8 mouse cellular contexts compared by ENCODE assay signal in the genomic region with DNA sequence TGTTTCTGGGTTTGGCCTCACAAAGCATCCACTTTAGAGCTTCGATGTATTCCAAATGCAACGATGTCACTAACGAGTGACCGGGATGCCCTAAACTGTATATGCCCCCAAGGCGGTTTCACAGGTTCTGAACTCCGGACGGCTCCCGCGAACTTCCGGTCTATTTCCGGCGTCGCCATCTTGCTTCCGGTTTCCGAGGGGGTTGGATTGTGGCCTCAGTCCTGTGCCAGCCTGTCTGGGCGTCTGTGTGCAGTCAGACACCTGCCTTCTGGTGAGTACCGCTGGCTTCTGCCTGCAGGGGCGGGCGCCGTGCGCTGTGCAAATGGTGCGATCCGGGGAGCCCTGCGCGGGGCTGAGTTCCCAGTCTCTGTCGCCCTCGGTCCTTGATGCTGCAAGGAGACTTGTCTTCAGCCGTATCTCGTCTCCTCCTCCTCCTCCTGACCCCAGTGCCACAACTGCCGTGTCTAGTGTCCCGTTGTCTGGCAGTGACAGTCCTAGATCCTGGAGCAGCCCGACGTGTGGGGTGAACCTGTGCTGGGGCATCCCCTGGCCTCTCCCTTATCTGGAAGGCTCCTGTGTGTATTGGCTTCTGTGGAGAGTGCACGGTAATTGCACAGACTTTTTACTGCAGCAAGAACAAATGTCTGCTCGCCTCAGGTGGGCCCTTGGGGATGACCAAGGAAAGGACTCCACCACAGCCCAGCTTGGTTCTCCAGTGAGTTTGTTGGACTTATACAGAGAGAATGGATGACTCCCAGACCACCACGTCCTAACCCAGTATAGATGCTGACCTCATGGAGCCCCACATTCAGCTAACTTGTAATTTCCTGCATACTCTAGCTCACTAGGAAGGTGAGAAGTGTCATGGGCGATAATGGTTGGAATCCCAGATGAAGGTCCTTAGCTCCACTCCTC. TPM values are rescaled to one million over a fixed set of nuclear protein-coding genes. Genes with fewer than 3 reads are reported as not detected.
DNase-seq lines count a peak whose midpoint lies in the region; ATAC-seq and TF ChIP-seq lines count a peak whose summit lies in the region.

TSS of gene 2810021J22Rik (plus strand) at position 178 of the 915 bp plus-strand sequence.

- 4% methylated on average over 37 of the region's 37 CpGs for WGBS in forebrain, embryonic 15.5 days
- WGBS in lung, adult 2 months = 5% methylated on average over 37 of the region's 37 CpGs
- 3% methylated on average over 37 of the region's 37 CpGs for WGBS in neural tube, embryonic 15.5 days

- peaks cover 3 to 7% of the 10 kb centered on the region in 2 experiments for H3K4me1 ChIP-seq in MEL (ENCODE audit: control insufficient read depth in 1 of 2, insufficient read depth in 2 of 2, low read length in 2 of 2)
- H3K4me1 ChIP-seq in forebrain, embryonic 15.5 days = peaks cover 12% of the 10 kb centered on the region
- H3K4me1 ChIP-seq in lung, adult 2 months (ENCODE audit: control insufficient read depth, insufficient read depth, low read length) = peaks cover 4% of the 10 kb centered on the region
- peaks cover 28% of the 10 kb centered on the region for H3K4me1 ChIP-seq in neural tube, embryonic 15.5 days

- no peak for TF ChIP-seq RAD21 in MEL (IDR thresholded peaks at IDR 0.05; ENCODE audit: low read depth, low read length)

- peaks cover 0 to 6% of the 10 kb centered on the region in 2 experiments; a peak in 2 of 4 replicates for H3K36me3 ChIP-seq in MEL (ENCODE audit: control insufficient read depth in 1 of 2, insufficient read depth in 2 of 2, low read length in 2 of 2)
- H3K36me3 ChIP-seq in forebrain, embryonic 15.5 days = peaks cover 11% of the 10 kb centered on the region; the same call in 1 of the 2 replicates
- H3K36me3 ChIP-seq in neural tube, embryonic 15.5 days = peaks cover 17% of the 10 kb centered on the region

- ATAC-seq in forebrain, embryonic 15.5 days (replicated peaks) = peak; percentile 95
- ATAC-seq in neural tube, embryonic 15.5 days (ENCODE audit: low FRiP score) = peak; percentile 91

- H3K79me2 ChIP-seq in MEL (ENCODE audit: control insufficient read depth, insufficient read depth, low read length, poor library complexity) = peaks cover 5% of the 10 kb centered on the region

- TF ChIP-seq POLR2A in MEL (IDR thresholded peaks at IDR 0.05; ENCODE audit: control insufficient read depth in 1 of 2, insufficient read depth in 1 of 2, low read depth in 1 of 2, low read length in 2 of 2, poor library complexity in 1 of 2) = peak; percentile 68 to 91; a peak in 3 of 4 replicates
- peak; percentile 52; the same call in 1 of the 2 replicates for TF ChIP-seq POLR2A in lung, adult 2 months (IDR thresholded peaks at IDR 0.05; ENCODE audit: borderline replicate concordance, extremely low read depth, low read depth, low read length)

- no peak for TF ChIP-seq CTCF in MEL (IDR thresholded peaks at IDR 0.05 in 2 of 3, conservative IDR thresholded peaks at IDR 0.05 in 1 of 3; ENCODE audit: control insufficient read depth in 1 of 3, insufficient read depth in 1 of 3, low read depth in 2 of 3, low read length in 3 of 3, poor library complexity in 1 of 3, severe bottlenecking in 1 of 3)
- no peak for TF ChIP-seq CTCF in lung, adult 2 months (IDR thresholded peaks at IDR 0.05; ENCODE audit: insufficient read depth, low read length)

- intact Hi-C loops in heart, postnatal 25 days (cut with DNase I) = no loop called here

- H3K4me3 ChIP-seq in MEL (ENCODE audit: control insufficient read depth in 1 of 2, insufficient read depth in 1 of 2, low read depth in 2 of 2, low read length in 2 of 2) = peak within 1 kb of the TSS; percentile 57 to 97
- H3K4me3 ChIP-seq in forebrain, embryonic 15.5 days = peak within 1 kb of the TSS; percentile 84
- peak within 1 kb of the TSS; percentile 75 for H3K4me3 ChIP-seq in lung, adult 2 months (replicated peaks; ENCODE audit: extremely low read depth, low read depth, low read length)
- peak within 1 kb of the TSS; percentile 75 for H3K4me3 ChIP-seq in neural tube, embryonic 15.5 days (replicated peaks)

- H3K27me3 ChIP-seq in MEL (ENCODE audit: control insufficient read depth in 1 of 2, insufficient read depth in 2 of 2, low read length in 2 of 2) = no peaks in the 10 kb centered on the region
- H3K27me3 ChIP-seq in forebrain, embryonic 15.5 days = no peaks in the 10 kb centered on the region
- no peaks in the 10 kb centered on the region for H3K27me3 ChIP-seq in neural tube, embryonic 15.5 days (replicated peaks)

- H3K4me2 ChIP-seq in forebrain, embryonic 15.5 days (replicated peaks) = peak within 1 kb of the TSS; percentile 66
- H3K4me2 ChIP-seq in neural tube, embryonic 15.5 days = peak within 1 kb of the TSS; percentile 80

- peak; percentile 93 for DNase-seq in MEL (ENCODE audit: low read depth, low spot score)
- DNase-seq in cerebellum, adult 11-12 months = peak; percentile 78
- DNase-seq in heart, postnatal 25 days (ENCODE audit: low spot score) = peak; percentile 56
- DNase-seq in layer of hippocampus, adult 18-20 months (ENCODE audit: low spot score in 2 of 2) = peak; percentile 80 to 85
- DNase-seq in lung, adult 2 months = peak; percentile 75
- DNase-seq in testis, postnatal 10 days (ENCODE audit: low spot score) = peak; percentile 76

- peak within 1 kb of the TSS; percentile 74 for H3K27ac ChIP-seq in MEL (ENCODE audit: control insufficient read depth, low read depth, low read length)
- peak within 1 kb of the TSS; percentile 89 for H3K27ac ChIP-seq in forebrain, embryonic 15.5 days (replicated peaks)
- H3K27ac ChIP-seq in neural tube, embryonic 15.5 days (replicated peaks) = peak within 1 kb of the TSS; percentile 93

- H3K9ac ChIP-seq in MEL (ENCODE audit: control insufficient read depth, low read depth, low read length, poor library complexity, severe bottlenecking) = peak within 1 kb of the TSS; percentile 90
- peak within 1 kb of the TSS; percentile 82 for H3K9ac ChIP-seq in forebrain, embryonic 15.5 days (replicated peaks)
- H3K9ac ChIP-seq in neural tube, embryonic 15.5 days (replicated peaks) = peak within 1 kb of the TSS; percentile 87

- 0 out of 4 replicates have a peak, but pooled peaks of 1 of the 2 experiments have one; percentile 25 for TF ChIP-seq EP300 in MEL (IDR thresholded peaks at IDR 0.05; ENCODE audit: low read depth in 1 of 2, low read length in 2 of 2)

- no peaks in the 10 kb centered on the region for H3K9me3 ChIP-seq in MEL (replicated peaks; ENCODE audit: insufficient read depth, low read length)
- H3K9me3 ChIP-seq in forebrain, embryonic 15.5 days = no peaks in the 10 kb centered on the region
- H3K9me3 ChIP-seq in neural tube, embryonic 15.5 days (replicated peaks) = no peaks in the 10 kb centered on the region

TF ChIP-seq in MEL, 35 proteins besides CTCF, POLR2A, EP300 and RAD21 (continues in another document):
- TF ChIP-seq E2F4 (IDR thresholded peaks at IDR 0.05; ENCODE audit: borderline replicate concordance, low read depth, low read length) (0 out of 2 replicates have a peak, but pooled peaks have one; percentile 13), GABPA (IDR thresholded peaks at IDR 0.05; ENCODE audit: low read depth, low read length) (no peak), SMC3 (IDR thresholded peaks at IDR 0.05; ENCODE audit: low read depth, low read length) (no peak), GATA1 (IDR thresholded peaks at IDR 0.05; ENCODE audit: low read depth, low read length) (0 out of 2 replicates have a peak, but pooled peaks have one; percentile 2), ZNF384 (IDR thresholded peaks at IDR 0.05; ENCODE audit: low read depth, low read length) (peak; percentile 69), MAX (IDR thresholded peaks at IDR 0.05; ENCODE audit: low read length) (0 out of 2 replicates have a peak, but pooled peaks have one; percentile 49), TCF12 (IDR thresholded peaks at IDR 0.05; ENCODE audit: low read depth, low read length) (peak; percentile 81), TBP (IDR thresholded peaks at IDR 0.05; ENCODE audit: low read depth, low read length) (peak; percentile 91), ELF1 (IDR thresholded peaks at IDR 0.05; ENCODE audit: low read depth, low read length) (peak; percentile 91), JUND (IDR thresholded peaks at IDR 0.05; ENCODE audit: low read depth, low read length) (0 out of 2 replicates have a peak, but pooled peaks have one; percentile 5), MEF2A (IDR thresholded peaks at IDR 0.05; ENCODE audit: extremely low read depth, insufficient replicate concordance, low read depth, low read length, poor library complexity, severe bottlenecking) (no peak), ETS1 (IDR thresholded peaks at IDR 0.05; ENCODE audit: low read depth, low read length) (peak; percentile 41; the same call in 1 of the 2 replicates), BHLHE40 (IDR thresholded peaks at IDR 0.05; ENCODE audit: borderline replicate concordance, low read depth, low read length) (no peak), UBTF (IDR thresholded peaks at IDR 0.05; ENCODE audit: borderline replicate concordance, insufficient read depth, low read depth, low read length) (no peak), NELFE (IDR thresholded peaks at IDR 0.05; ENCODE audit: low read depth, low read length) (peak; percentile 91), SIN3A (IDR thresholded peaks at IDR 0.05; ENCODE audit: low read length) (peak; percentile 92), MYC (IDR thresholded peaks at IDR 0.05; ENCODE audit: low read depth, low read length) (no peak), USF1 (IDR thresholded peaks at IDR 0.05; ENCODE audit: low read depth, low read length) (no peak), POLR2AphosphoS2 (IDR thresholded peaks at IDR 0.05; ENCODE audit: low read length) (peak; percentile 81; the same call in 1 of the 2 replicates), CHD1 (IDR thresholded peaks at IDR 0.05; ENCODE audit: low read depth, low read length) (no peak), HCFC1 (IDR thresholded peaks at IDR 0.05; ENCODE audit: low read depth, low read length) (peak; percentile 85), NRF1 (IDR thresholded peaks at IDR 0.05; ENCODE audit: insufficient read depth, low read depth, low read length, poor library complexity, severe bottlenecking) (no peak), ZKSCAN1 (IDR thresholded peaks at IDR 0.05; ENCODE audit: low read depth, low read length) (no peak), MXI1 (IDR thresholded peaks at IDR 0.05; ENCODE audit: low read depth, low read length) (peak; percentile 65; the same call in 1 of the 2 replicates)

RNA-seq across cellular contexts. Expression of gene 2810021J22Rik, which starts in this region (rescaled TPM):
- 5.8 and 6.9 TPM in 2 replicates for total RNA-seq in MEL (2012; rRNA removed)
- 1 to 10 TPM in 1 of 2 experiments, not detected in 1; 6.2 TPM for polyA plus RNA-seq in MEL (2012; ENCODE audit: insufficient read depth in 1 of 2, insufficient read length in 2 of 2, low read depth in 1 of 2, low replicate concordance in 2 of 2, missing spikeins in 1 of 2)
- polyA plus RNA-seq in forebrain, embryonic 15.5 days (2015; fragmentation: Nextera tagmentation; extraction: Ambion mirVana) = 11.5 and 11.6 TPM in 2 replicates
- total RNA-seq in heart, postnatal 25 days (2021) = 1 to 10 TPM; 1.4 to 2.3 TPM
- total RNA-seq in layer of hippocampus, adult 18-20 months (2021) = 10 to 100 TPM; 12.2 to 13.2 TPM
- polyA plus RNA-seq in lung, adult 2 months (2012; rRNA removed) = 2.0 and 3.9 TPM in 2 replicates
- polyA plus RNA-seq in neural tube, embryonic 15.5 days (2015; fragmentation: Nextera tagmentation; extraction: Ambion mirVana) = 10.3 and 11.7 TPM in 2 replicates

Comparison
In these comparisons a context has a peak if more than half of its experiments do, and no peak if none do; other contexts are left out.
1. Peak in every context shown above with its lines: DNase-seq, ATAC-seq, H3K4me3 ChIP-seq and H3K27ac ChIP-seq.